Mouse (Mus musculus): ENCODE results near the gene Tead1.

GRCm38 (mm10) chr7:112901710-112902109 is 222.6 kb downstream of the Tead1 start:
- TF ChIP-seq CTCF (IDR thresholded peaks at IDR 0.05; ENCODE audit: low read depth, low read length) (no peak), POLR2A (IDR thresholded peaks at IDR 0.05; ENCODE audit: insufficient read depth, low read length) (no peak)
